Comparison of ENCODE assay signal across 16 mouse cellular contexts in the genomic region with DNA sequence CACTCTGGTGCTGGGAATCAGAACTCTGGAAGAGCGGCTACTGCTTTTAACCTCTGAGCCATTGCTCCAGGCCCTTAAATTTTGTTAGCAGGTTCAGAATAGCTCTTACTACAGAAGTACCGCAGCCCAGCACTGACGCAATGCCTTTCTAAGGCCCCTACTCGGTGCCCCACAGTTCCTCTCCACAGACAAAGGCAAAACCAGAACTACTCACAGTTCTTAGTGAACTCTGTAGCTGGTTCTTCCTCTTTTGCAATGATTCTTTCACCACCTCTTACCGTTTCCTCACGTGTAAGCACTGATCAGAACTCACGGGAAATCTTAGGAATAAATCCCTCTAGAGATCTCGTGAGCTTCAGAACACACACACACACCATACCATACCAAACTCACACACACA. TPM values are rescaled to one million over a fixed set of nuclear protein-coding genes. Genes with fewer than 3 reads are reported as not detected.
A peak's percentile ranks its signal among the peaks of the same experiment; 100 is the strongest.
DNase-seq lines count a peak whose midpoint lies in the region; ATAC-seq and TF ChIP-seq lines count a peak whose summit lies in the region.
"Had no signal": no experiment of that assay in that cellular context is flagged by ENCODE, and none has a peak within 500 bp of the region (broad histone marks: within the 10 kb centered on the region; RNA-seq: fewer than 3 reads in every experiment).

No protein-coding gene starts in this region.

- TF ChIP-seq POLR2A in lung, adult 2 months (IDR thresholded peaks at IDR 0.05; ENCODE audit: borderline replicate concordance, extremely low read depth, low read depth, low read length), result no peak
- TF ChIP-seq POLR2A in cerebellum, adult 2 months (IDR thresholded peaks at IDR 0.05; ENCODE audit: borderline replicate concordance, insufficient read depth, low read length), result no peak

- no peak overlapping the region for H3K9ac ChIP-seq in liver, embryonic 16.5 days (ENCODE audit: low read depth, low read length)
- H3K9ac ChIP-seq in midbrain, embryonic 14.5 days (replicated peaks; ENCODE audit: low read length), result no peak overlapping the region
- H3K9ac ChIP-seq: embryonic facial prominence, embryonic 15.5 days; forebrain, embryonic 13.5 days; kidney, embryonic 15.5 days; lung, embryonic 14.5 days; midbrain, embryonic 15.5 days; neural tube, embryonic 12.5 days had no signal

- peak; percentile 30 to 37 for DNase-seq in lung, adult 18-20 months
- no peak for DNase-seq in lung, adult 2 months
- peak; percentile 65 for DNase-seq in adipocyte (ENCODE audit: low spot score)
- DNase-seq in left cerebral cortex, adult 9 months (ENCODE audit: low spot score in 2 of 2), result no peak
- DNase-seq in cerebellum, adult 2 months, result no peak
- DNase-seq in midbrain, embryonic 14.5 days, result no peak
- DNase-seq: heart, postnatal 36 days; lung, embryonic 14.5 days; retina, postnatal 1 day had no signal

- WGBS in lung, adult 2 months, result 70% methylated on average over 8 of the region's 8 CpGs
- 21% methylated on average over 8 of the region's 8 CpGs for WGBS in liver, embryonic 16.5 days (ENCODE audit: insufficient replicate concordance)
- 92% methylated on average over 8 of the region's 8 CpGs for whole genome bisulfite sequencing in cerebellum, adult 2 months
- 87% methylated on average over 8 of the region's 8 CpGs for WGBS in midbrain, embryonic 14.5 days

- H3K27ac ChIP-seq in liver, embryonic 16.5 days (ENCODE audit: low read length), result 0 out of 2 replicates have a peak overlapping the region, but pooled peaks have one; percentile 41
- no peak overlapping the region for H3K27ac ChIP-seq in cerebellum, adult 2 months (ENCODE audit: insufficient read depth, low read length)
- no peak overlapping the region for H3K27ac ChIP-seq in midbrain, embryonic 14.5 days (replicated peaks; ENCODE audit: low read depth, low read length)
- H3K27ac ChIP-seq: embryonic facial prominence, embryonic 15.5 days; forebrain, embryonic 13.5 days; kidney, embryonic 15.5 days; midbrain, embryonic 15.5 days; neural tube, embryonic 12.5 days had no signal

- no peaks in the 10 kb centered on the region for H3K9me3 ChIP-seq in liver, embryonic 16.5 days (replicated peaks; ENCODE audit: control insufficient read depth, low read length)
- no peaks in the 10 kb centered on the region for H3K9me3 ChIP-seq in midbrain, embryonic 14.5 days (ENCODE audit: control insufficient read depth, low read length)
- H3K9me3 ChIP-seq: embryonic facial prominence, embryonic 15.5 days; forebrain, embryonic 13.5 days; kidney, embryonic 15.5 days; midbrain, embryonic 15.5 days; neural tube, embryonic 12.5 days had no signal

- no peaks in the 10 kb centered on the region for H3K36me3 ChIP-seq in liver, embryonic 16.5 days (ENCODE audit: control insufficient read depth, insufficient read depth)
- no peaks in the 10 kb centered on the region for H3K36me3 ChIP-seq in midbrain, embryonic 14.5 days (ENCODE audit: control insufficient read depth, insufficient read depth, low read length)
- H3K36me3 ChIP-seq: embryonic facial prominence, embryonic 15.5 days; kidney, embryonic 15.5 days; midbrain, embryonic 15.5 days; neural tube, embryonic 12.5 days had no signal

- TF ChIP-seq CTCF in lung, adult 2 months (IDR thresholded peaks at IDR 0.05; ENCODE audit: insufficient read depth, low read length), result no peak
- TF ChIP-seq CTCF in cerebellum, adult 2 months (IDR thresholded peaks at IDR 0.05; ENCODE audit: borderline replicate concordance, insufficient read depth, low read depth, low read length), result no peak

- no peaks in the 10 kb centered on the region for H3K27me3 ChIP-seq in liver, embryonic 16.5 days (ENCODE audit: control insufficient read depth, insufficient read depth, low read depth, low read length)
- H3K27me3 ChIP-seq in cerebellum, adult 2 months (ENCODE audit: control insufficient read depth, insufficient read depth, low read length), result no peaks in the 10 kb centered on the region
- H3K27me3 ChIP-seq in midbrain, embryonic 14.5 days (ENCODE audit: control insufficient read depth, insufficient read depth, low read length), result no peaks in the 10 kb centered on the region
- H3K27me3 ChIP-seq: embryonic facial prominence, embryonic 15.5 days; forebrain, embryonic 13.5 days; kidney, embryonic 15.5 days; midbrain, embryonic 15.5 days; neural tube, embryonic 12.5 days had no signal

- no peak overlapping the region for H3K4me2 ChIP-seq in liver, embryonic 16.5 days (ENCODE audit: low read depth, low read length)
- H3K4me2 ChIP-seq in midbrain, embryonic 14.5 days (ENCODE audit: low read length), result no peak overlapping the region
- H3K4me2 ChIP-seq: embryonic facial prominence, embryonic 15.5 days; forebrain, embryonic 13.5 days; kidney, embryonic 15.5 days; lung, embryonic 14.5 days; midbrain, embryonic 15.5 days; neural tube, embryonic 12.5 days had no signal

- H3K4me1 ChIP-seq in lung, adult 2 months (ENCODE audit: control insufficient read depth, insufficient read depth, low read length), result no peaks in the 10 kb centered on the region
- H3K4me1 ChIP-seq in liver, embryonic 16.5 days (ENCODE audit: control insufficient read depth, low read depth, low read length), result no peaks in the 10 kb centered on the region
- peaks cover 8% of the 10 kb centered on the region; the same call in 1 of the 2 replicates for H3K4me1 ChIP-seq in cerebellum, adult 2 months (ENCODE audit: control insufficient read depth, insufficient read depth, low read length)
- H3K4me1 ChIP-seq in midbrain, embryonic 14.5 days (ENCODE audit: control insufficient read depth, insufficient read depth, low read length), result 0 out of 2 replicates have a peak, but pooled peaks cover 3% of the 10 kb centered on the region
- H3K4me1 ChIP-seq: embryonic facial prominence, embryonic 15.5 days had no signal

- peak; percentile 56; the same call in 1 of the 2 replicates for ATAC-seq in liver, embryonic 16.5 days (ENCODE audit: low read depth)
- ATAC-seq in monocyte, adult 5-6 weeks (replicated peaks; ENCODE audit: insufficient number of reproducible peaks, low FRiP score, low TSS enrichment, poor library complexity, severe bottlenecking), result peak; percentile 94
- ATAC-seq in midbrain, embryonic 14.5 days (ENCODE audit: low FRiP score, low TSS enrichment), result no peak
- ATAC-seq: forebrain, embryonic 13.5 days; midbrain, embryonic 15.5 days had no signal

- H3K4me3 ChIP-seq in lung, adult 2 months (replicated peaks; ENCODE audit: extremely low read depth, low read depth, low read length), result no peak overlapping the region
- no peak overlapping the region for H3K4me3 ChIP-seq in liver, embryonic 16.5 days (ENCODE audit: low read depth, low read length)
- H3K4me3 ChIP-seq in cerebellum, adult 2 months (replicated peaks; ENCODE audit: insufficient read depth, low read depth, low read length), result no peak overlapping the region
- H3K4me3 ChIP-seq in midbrain, embryonic 14.5 days (replicated peaks; ENCODE audit: low read depth, low read length), result no peak overlapping the region
- H3K4me3 ChIP-seq: embryonic facial prominence, embryonic 15.5 days; forebrain, embryonic 13.5 days; kidney, embryonic 15.5 days; midbrain, embryonic 15.5 days; neural tube, embryonic 12.5 days had no signal

RNA-seq across cellular contexts. Expression of a gene that starts 24.1 kb away (rescaled TPM):
- polyA plus RNA-seq in lung, adult 2 months (2012; rRNA removed), result 2.7 and 4.0 TPM in 2 replicates
- polyA plus RNA-seq in liver, embryonic 16.5 days (2015; fragmentation: Nextera tagmentation; extraction: Ambion mirVana), result 12.5 and 13.0 TPM in 2 replicates
- total RNA-seq in monocyte, adult 5-6 weeks (2017), result 102 to 109 TPM (median 106 TPM) in 3 replicates
- polyA plus RNA-seq in cerebellum, adult 2 months (2012; rRNA removed), result 15.4 and 16.0 TPM in 2 replicates
- polyA plus RNA-seq in midbrain, embryonic 14.5 days (2014; fragmentation: Nextera tagmentation; extraction: Ambion mirVana), result 6.4 and 10.7 TPM in 2 replicates

Comparison
In these comparisons a context has a peak if more than half of its experiments do, and no peak if none do; other contexts are left out.
1. DNase-seq: peak in lung, adult 18-20 months (2 of 2) and adipocyte (single experiment); none in lung, adult 2 months (single experiment), left cerebral cortex, adult 9 months (0 of 2), cerebellum, adult 2 months (0 of 2) and midbrain, embryonic 14.5 days (single experiment).